Mouse (Mus musculus) CH12.LX (cell line): ENCODE results near the gene Grifin.
A peak's percentile ranks its signal among the peaks of the same experiment; 100 is the strongest.

Experiments used
- BHLHE40 ChIP-seq: IDR thresholded peaks from 2 replicates; pipeline ENCODE4 v1.6.1; 2011; ENCODE audit warnings: mild to moderate bottlenecking, low read depth, low read length, improper control_type of control experiment
- CHD1 ChIP-seq: IDR thresholded peaks from 2 replicates; pipeline ENCODE4 v1.6.1; 2012; ENCODE audit warnings: low read depth, low read length, improper control_type of control experiment, inconsistent platforms
- CHD2 ChIP-seq: IDR thresholded peaks from 2 replicates; pipeline ENCODE4 v1.6.1; 2011; ENCODE audit warnings: low read length, improper control_type of control experiment
- CTCF ChIP-seq, 2 experiments: IDR thresholded peaks in 1 of 2; conservative IDR thresholded peaks in 1 of 2; 2 replicates each; pipeline ENCODE4 v1.5.1; 2011 to 2012; ENCODE audit warnings: low read depth in 2 of 2, low read length in 2 of 2, improper control_type of control experiment in 1 of 2, inconsistent platforms in 1 of 2, mild to moderate bottlenecking in 1 of 2, moderate library complexity in 1 of 2
- E2F4 ChIP-seq: IDR thresholded peaks from 2 replicates; pipeline ENCODE4 v1.6.1; 2011; ENCODE audit warnings: low read depth, low read length, improper control_type of control experiment; ENCODE audit not compliant: insufficient replicate concordance
- MAFK ChIP-seq: IDR thresholded peaks from 2 replicates; pipeline ENCODE4 v1.6.1; 2011; ENCODE audit warnings: low read length, improper control_type of control experiment; ENCODE audit not compliant: insufficient replicate concordance
- POLR2A ChIP-seq: IDR thresholded peaks from 2 replicates; pipeline ENCODE4 v1.6.1; 2011; ENCODE audit warnings: low read depth, mild to moderate bottlenecking, improper control_type of control experiment, low read length
- TBP ChIP-seq: conservative IDR thresholded peaks from 2 replicates; pipeline ENCODE4 v1.6.1; 2011; ENCODE audit warnings: low read depth, low read length, improper control_type of control experiment
- UBTF ChIP-seq: IDR thresholded peaks from 2 replicates; pipeline ENCODE4 v1.6.1; 2012; ENCODE audit warnings: low read depth, mild to moderate bottlenecking, inconsistent platforms, low read length, improper control_type of control experiment, moderate library complexity
- USF2 ChIP-seq: conservative IDR thresholded peaks from 2 replicates; pipeline ENCODE4 v1.6.1; 2011; ENCODE audit warnings: low read depth, low read length, improper control_type of control experiment
- ZC3H11A ChIP-seq: IDR thresholded peaks from 2 replicates; pipeline ENCODE4 v1.6.1; 2012; ENCODE audit warnings: low read depth, mild to moderate bottlenecking, inconsistent platforms, low read length, improper control_type of control experiment
- ZNF384 ChIP-seq: IDR thresholded peaks from 2 replicates; pipeline ENCODE4 v1.6.1; 2012; ENCODE audit warnings: low read depth, low read length, improper control_type of control experiment, inconsistent platforms

DNA sequence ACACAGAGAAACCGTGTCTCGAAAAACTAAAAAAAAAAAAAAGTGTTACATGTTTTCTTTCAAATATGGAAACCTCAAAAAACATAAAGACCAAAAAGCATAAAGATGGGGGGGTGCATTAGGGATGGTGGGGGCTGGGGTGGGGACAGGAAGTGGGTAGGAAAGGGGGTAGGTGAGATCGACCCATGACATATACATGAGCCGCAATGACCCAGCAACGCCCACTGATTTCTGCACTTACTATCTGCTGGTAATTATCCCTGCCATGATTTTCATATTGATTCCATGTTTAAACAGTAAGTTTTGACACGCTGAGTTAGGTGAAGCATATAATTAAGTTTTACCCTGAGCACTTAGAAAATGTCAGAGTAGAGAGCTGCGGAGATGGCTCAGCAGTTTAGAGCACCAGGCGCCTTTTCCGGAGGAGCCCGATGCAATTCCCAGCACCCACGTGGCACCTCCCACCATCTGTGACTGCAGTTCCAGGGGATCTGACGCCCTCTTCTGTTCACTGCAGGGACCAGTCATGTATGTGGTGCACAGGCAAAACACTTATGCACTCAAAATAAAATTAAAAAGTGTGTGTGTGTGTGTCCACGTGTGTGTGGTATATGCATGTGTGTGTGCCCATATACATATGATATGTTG, 5.5 kb upstream of the Grifin start:
- TF ChIP-seq POLR2A (no peak), USF2 (no peak), TBP (no peak), E2F4 (no peak), CTCF (conservative IDR thresholded peaks at IDR 0.05 in 1 of 2, IDR thresholded peaks at IDR 0.05 in 1 of 2; ENCODE audit: low read depth in 2 of 2, low read length in 2 of 2) (0 out of 4 replicates have a peak, but pooled peaks of 1 of the 2 experiments have one; percentile 3), UBTF (no peak), CHD2 (no peak), CHD1 (no peak), BHLHE40 (no peak), ZC3H11A (no peak), ZNF384 (no peak), MAFK (no peak)
